Mouse (Mus musculus) A20 (cell line): ENCODE results near the gene Cntn5.

Experiments
- DNase-seq: peaks from one replicate; pipeline ENCODE4 v3.0.0-alpha.2; 2011; ENCODE audit warnings: low read depth, low spot score

Gene Cntn5

GRCm38 (mm10) chr9:10230973-10231372 lies 673.6 kb downstream of the Cntn5 start:
- no peak for DNase-seq

DNA sequence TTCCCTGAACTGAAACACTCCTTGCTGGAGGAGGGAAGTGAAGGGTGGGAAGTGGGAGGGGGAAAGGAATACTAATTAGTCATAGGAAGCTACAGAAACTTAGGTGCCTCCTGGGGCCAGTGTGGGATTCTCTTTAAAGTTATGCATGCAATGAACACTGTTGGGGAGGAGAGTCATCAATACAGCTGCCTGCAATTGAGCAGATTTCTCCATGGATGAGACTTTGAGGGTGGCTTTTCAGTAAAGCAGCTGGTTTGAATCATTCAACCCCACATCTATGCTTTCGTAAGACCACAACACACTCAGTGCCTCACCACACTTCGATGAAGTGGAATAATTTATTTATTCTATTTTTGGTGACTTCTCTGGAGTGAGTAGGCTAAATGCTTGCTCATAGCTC lies 674.9 kb downstream of the Cntn5 start:
- no peak for DNase-seq

DNA sequence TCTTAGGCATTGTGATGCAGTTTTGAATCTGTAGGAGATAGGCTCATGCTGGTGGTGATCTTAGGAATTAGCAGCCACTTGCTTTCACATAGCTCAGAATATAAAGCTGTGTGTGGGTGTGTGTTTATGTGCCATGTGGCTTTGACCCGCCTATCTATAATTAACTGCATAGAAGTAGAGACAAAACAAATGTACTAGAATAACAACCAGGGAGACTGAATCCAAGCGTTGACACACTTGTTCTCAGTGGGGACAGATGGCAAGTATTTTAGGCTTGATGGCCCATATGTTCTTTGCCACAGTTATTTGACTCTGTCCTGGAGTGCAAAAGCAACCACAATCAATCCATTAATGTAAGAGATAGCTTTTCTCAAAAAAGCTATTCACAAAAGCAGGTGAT lies 678.6 kb downstream of the Cntn5 start:
- no peak for DNase-seq

DNA sequence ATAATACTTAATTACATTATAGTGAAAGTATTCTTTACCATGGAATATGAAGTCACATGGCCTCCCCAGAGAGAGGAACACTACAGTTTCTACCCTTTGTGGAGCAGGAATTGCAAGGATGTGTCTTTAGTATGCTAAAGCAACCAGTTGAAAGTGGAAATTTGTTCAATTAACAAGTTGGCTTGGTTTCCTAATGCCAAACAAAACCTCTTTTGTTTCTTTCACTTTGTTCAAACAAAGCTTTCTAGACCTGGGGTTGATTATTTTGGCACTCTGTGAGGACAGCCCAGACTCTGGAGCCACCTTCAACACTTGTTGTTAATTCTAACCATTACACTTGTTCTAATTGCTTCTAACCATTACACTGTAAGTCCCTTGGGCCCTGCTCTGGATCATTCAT lies 718.5 kb downstream of the Cntn5 start:
- DNase-seq, result no peak

GRCm38 (mm10) chr9:10170526-10170925 lies 734.0 kb downstream of the Cntn5 start:
- DNase-seq, result no peak

GRCm38 (mm10) chr9:10121350-10122057 lies 783.1 kb downstream of the Cntn5 start:
- no peak for DNase-seq

GRCm38 (mm10) chr9:10116581-10116980 lies 788.0 kb downstream of the Cntn5 start:
- DNase-seq, result no peak

GRCm38 (mm10) chr9:10109156-10109555 lies 795.4 kb downstream of the Cntn5 start:
- no peak for DNase-seq

DNA sequence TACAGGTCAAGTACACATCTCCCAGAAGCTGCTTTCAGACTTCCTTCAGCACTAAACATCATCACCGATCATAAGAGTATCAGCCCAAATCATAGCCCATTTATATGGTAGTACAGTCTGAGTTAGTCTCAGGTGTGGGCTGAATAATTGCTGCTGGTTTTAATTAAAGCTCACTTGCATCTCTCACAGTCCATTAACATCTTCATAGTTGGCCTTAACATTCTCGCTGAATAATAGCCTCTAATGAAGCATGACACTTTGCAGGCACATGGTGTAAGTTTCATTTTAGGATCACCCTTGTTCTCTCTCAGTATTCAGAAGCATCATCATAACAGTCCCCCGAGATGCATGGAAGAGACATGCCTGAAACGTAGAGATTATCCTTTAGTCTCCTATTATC lies 796.7 kb downstream of the Cntn5 start:
- DNase-seq, result no peak

DNA sequence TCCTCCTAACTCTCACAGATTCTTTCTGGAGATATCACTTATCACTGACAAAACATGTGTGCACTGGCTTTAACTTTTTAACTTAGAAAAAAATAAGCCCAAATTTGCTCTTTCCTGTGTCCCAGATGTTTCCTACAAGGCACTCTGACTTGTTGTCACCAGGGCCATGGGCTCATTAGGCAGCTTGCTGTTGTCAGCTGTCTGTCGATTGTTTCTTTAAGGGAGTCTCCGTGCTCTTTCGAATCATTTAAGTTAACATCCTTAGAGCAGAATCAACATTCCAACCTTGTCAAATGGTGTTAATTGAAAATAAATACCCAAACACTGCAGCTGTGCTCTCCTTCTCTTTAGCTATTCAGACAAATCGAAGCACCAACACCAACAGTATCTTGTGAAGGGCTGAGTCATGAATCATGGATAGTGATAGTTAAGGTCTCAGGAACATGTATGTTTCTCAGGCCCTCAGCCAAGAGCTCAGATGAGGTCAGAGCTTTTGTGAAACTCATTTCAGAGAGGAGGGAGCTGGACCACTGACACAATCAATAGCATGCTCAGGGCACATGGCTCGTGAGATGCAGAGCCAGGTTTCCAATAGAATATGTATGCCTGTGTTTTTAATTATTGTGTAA lies 802.6 kb downstream of the Cntn5 start:
- DNase-seq, result no peak

DNA sequence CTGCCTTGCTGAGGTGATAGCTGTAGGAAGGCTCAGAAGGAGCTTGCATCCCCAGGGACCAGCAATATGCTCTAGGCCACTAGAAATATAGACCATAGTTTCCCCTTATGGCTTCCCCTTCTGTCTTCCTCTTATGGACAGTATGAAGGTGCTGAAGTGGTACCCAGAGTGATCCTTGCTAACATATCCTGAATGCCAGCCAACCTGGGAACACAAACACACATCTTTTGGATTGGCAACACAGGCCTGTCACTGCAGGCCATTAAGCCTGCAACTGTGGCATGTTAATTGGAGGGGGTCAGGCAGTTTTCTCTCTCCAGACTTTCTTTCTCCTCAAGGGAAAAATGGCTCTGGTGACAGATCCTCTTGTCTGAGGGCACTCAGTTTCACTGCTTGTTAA lies 828.3 kb downstream of the Cntn5 start:
- DNase-seq, result no peak

DNA sequence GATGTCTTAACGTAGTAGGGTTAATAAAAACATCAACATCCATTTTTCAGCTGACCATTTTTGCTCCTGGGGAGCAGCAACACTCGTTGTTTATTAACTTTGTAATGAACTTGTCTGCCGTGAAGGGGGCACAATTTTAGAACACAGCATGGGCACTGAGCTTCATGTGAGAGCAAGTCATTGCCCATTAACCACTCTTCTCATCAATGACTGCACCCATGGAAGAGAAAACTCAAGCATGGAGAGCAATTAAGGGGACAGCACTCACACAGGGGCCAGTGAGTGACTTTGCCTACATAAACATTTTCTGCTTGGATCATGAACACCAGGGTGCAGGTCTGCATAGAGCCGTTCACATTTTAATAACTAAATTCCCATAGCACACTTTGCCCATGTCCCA lies 831.2 kb downstream of the Cntn5 start:
- DNase-seq, result no peak

- no peak for DNase-seq
Measured at GRCm38 (mm10) chr9:10072860-10073259, 831.7 kb downstream of the Cntn5 start.

DNA sequence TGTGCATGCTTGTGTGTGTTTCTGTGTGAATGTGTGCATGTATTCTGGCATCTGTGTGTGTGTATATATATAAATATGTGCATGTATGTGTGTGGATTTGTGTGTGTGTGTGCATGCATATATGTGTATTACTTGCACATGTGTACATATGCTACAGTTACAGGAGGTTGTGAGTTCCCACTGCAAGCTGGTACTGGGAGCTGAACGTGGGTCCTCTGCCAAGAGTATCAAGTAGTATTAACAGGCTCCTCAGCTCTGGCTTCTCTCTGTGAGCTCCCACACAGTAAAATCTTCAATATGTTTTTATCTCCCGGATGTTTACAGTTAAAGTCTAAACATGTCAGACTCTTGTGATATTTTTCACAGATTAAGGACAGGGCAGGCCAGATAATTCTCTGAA lies 833.3 kb downstream of the Cntn5 start:
- no peak for DNase-seq

DNA sequence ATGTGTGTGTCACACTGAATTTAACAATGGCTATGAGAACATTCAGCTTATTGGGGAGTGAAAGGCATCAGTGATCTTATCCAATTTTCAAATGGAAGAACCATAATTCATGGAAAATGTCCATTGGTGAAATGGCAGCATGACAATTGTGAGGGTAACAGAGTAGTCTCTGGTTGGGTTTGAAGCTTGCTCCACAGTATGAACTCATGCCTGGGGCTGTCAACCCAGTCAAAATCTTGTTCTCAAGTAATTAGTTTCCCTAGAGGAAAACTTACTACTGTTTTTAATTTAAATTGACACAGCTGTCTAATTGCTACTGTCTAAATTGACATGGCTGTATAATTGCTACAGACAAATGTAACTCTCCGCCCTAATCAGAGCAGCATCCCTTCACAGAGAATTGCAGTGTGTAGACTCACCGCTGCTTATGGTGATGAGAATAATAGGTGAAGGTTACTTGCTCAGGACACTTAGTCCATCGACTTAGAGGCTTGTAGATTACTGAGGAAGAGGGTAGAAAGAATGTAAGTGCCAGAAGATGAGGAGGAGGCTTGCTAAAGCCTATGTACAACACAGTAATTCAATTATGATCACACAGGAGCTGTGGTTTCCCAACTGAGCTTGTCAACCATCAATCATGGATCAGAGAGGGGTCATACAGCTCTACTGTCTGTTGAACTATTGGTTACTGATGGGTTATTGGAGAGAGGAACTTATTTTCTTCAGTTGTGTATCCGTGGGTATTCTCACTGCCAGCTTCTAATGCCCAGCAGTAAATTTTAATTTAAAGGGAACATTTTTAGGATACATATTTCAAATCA lies 859.4 kb downstream of the Cntn5 start:
- DNase-seq, result no peak

DNA sequence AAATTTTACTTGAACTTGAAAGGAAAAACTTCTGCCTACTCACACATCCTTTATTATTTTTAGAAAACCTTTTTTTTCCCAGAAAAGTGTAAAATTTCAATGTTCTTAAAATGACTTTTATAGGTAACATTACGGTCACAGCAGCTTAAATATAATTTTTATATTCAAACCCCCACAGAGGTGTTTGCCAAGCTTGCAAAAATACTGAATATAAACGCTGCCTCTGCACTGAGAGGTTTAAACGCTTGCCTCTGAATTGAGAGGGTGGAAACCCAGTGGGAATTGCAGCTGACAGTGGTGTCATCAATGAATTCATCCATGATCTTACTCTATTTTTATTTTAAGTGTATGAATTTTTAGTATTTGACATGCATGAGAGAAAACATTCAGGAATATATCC lies 861.6 kb downstream of the Cntn5 start:
- no peak for DNase-seq

- DNase-seq, result no peak
Measured at GRCm38 (mm10) chr9:10015129-10015528, 889.4 kb downstream of the Cntn5 start.

- no peak for DNase-seq
Measured at GRCm38 (mm10) chr9:9984028-9984427, 920.5 kb downstream of the Cntn5 start.

DNA sequence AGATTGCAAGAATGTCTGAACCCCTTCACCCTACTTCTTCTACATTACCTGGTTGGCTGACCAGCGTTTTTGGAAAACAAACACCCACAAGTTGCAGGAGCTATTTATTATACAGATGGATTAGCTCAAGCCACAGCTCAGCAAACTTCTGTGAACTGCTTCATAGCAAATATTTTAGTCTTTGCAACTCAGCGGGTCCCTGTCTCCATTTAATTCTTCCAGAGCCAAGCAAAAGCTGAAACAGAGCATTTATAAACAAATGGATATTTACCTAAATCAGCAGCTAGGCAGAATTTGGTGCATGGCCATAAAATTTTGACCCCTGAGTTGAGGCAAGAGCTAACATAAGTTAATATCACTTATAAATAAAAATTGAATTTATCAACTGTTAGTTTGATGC lies 921.4 kb downstream of the Cntn5 start:
- DNase-seq, result no peak

GRCm38 (mm10) chr9:9965370-9965769 lies 939.2 kb downstream of the Cntn5 start:
- DNase-seq, result no peak

- DNase-seq, result no peak
Measured at GRCm38 (mm10) chr9:9960610-9961172, 943.9 kb downstream of the Cntn5 start.

GRCm38 (mm10) chr9:9949346-9949745 lies 955.2 kb downstream of the Cntn5 start:
- DNase-seq, result no peak
